Mouse (Mus musculus) retina, embryonic 14.5 days (tissue): ENCODE data around the gene Ankfn1.
A peak's percentile ranks its signal among the peaks of the same experiment; 100 is the strongest.

Experiments
- DNase-seq: peaks from one replicate; pipeline ENCODE4 v3.0.0-alpha.2; 2015; ENCODE audit warnings: low spot score

Gene Ankfn1

GRCm38 (mm10) chr11:89465381-89465780 lies 312.1 kb downstream of the Ankfn1 start:
- no peak for DNase-seq

GRCm38 (mm10) chr11:89462216-89462615 lies 315.2 kb downstream of the Ankfn1 start:
- DNase-seq, result no peak

- DNase-seq, result no peak
These were observed 318.0 kb downstream of the Ankfn1 start for GRCm38 (mm10) chr11:89459437-89459836.

- DNase-seq, result peak; percentile 11
These were observed 321.7 kb downstream of the Ankfn1 start for GRCm38 (mm10) chr11:89455647-89456231.

GRCm38 (mm10) chr11:89454702-89455101 lies 322.8 kb downstream of the Ankfn1 start:
- no peak for DNase-seq

GRCm38 (mm10) chr11:89452862-89453261 lies 324.6 kb downstream of the Ankfn1 start:
- peak; percentile 43 for DNase-seq

GRCm38 (mm10) chr11:89450406-89450805 lies 327.0 kb downstream of the Ankfn1 start:
- DNase-seq, result no peak

GRCm38 (mm10) chr11:89448986-89449385 lies 328.5 kb downstream of the Ankfn1 start:
- DNase-seq, result no peak

GRCm38 (mm10) chr11:89447477-89447876 lies 330.0 kb downstream of the Ankfn1 start:
- DNase-seq, result no peak

GRCm38 (mm10) chr11:89440566-89440965 lies 336.9 kb downstream of the Ankfn1 start:
- no peak for DNase-seq

- peak; percentile 63 for DNase-seq
These were observed 353.1 kb downstream of the Ankfn1 start for GRCm38 (mm10) chr11:89424358-89424757.

- no peak for DNase-seq
These were observed 354.8 kb downstream of the Ankfn1 start for GRCm38 (mm10) chr11:89422637-89423036.

- no peak for DNase-seq
These were observed 356.6 kb downstream of the Ankfn1 start for GRCm38 (mm10) chr11:89420767-89421438.

- DNase-seq, result no peak
These were observed 357.6 kb downstream of the Ankfn1 start for GRCm38 (mm10) chr11:89419863-89420262.

GRCm38 (mm10) chr11:89418644-89419043 lies 358.8 kb downstream of the Ankfn1 start:
- no peak for DNase-seq

- no peak for DNase-seq
These were observed 360.7 kb downstream of the Ankfn1 start for GRCm38 (mm10) chr11:89416769-89417168.

- DNase-seq, result no peak
These were observed 368.7 kb downstream of the Ankfn1 start for GRCm38 (mm10) chr11:89408774-89409173.

GRCm38 (mm10) chr11:89404489-89404888 lies 373.0 kb downstream of the Ankfn1 start:
- no peak for DNase-seq

- no peak for DNase-seq
These were observed 374.0 kb downstream of the Ankfn1 start for GRCm38 (mm10) chr11:89403436-89403835.

- no peak for DNase-seq
These were observed 388.6 kb downstream of the Ankfn1 start for GRCm38 (mm10) chr11:89388851-89389250.

GRCm38 (mm10) chr11:89382634-89383009 lies 394.8 kb downstream of the Ankfn1 start:
- no peak for DNase-seq

GRCm38 (mm10) chr11:89381782-89382633 lies 395.4 kb downstream of the Ankfn1 start:
- DNase-seq, result peak; percentile 5

- no peak for DNase-seq
These were observed 406.5 kb downstream of the Ankfn1 start for GRCm38 (mm10) chr11:89370941-89371340.
